Mouse (Mus musculus) cortical plate, adult 2 months (tissue): ENCODE data around the gene Tmsb15l. TPM values are rescaled to one million over a fixed set of nuclear protein-coding genes. Genes with fewer than 3 reads are reported as not detected.

Experiments used
- H3K27ac ChIP-seq: fragments of 200-500 bp; 2 replicates; pipeline ENCODE4 v1.5.1; 2012; ENCODE audit warnings: low read length, control low read depth, inconsistent platforms; ENCODE audit not compliant: insufficient read depth
- H3K4me1 ChIP-seq: fragments of 200-500 bp; 2 replicates; pipeline ENCODE4 v1.6.1; 2011; ENCODE audit warnings: low read length; ENCODE audit not compliant: control insufficient read depth, insufficient read depth
- H3K4me3 ChIP-seq: fragments of 200-500 bp; 2 replicates; pipeline ENCODE4 v1.5.1; 2011; ENCODE audit warnings: mild to moderate bottlenecking, low read length, control low read depth; ENCODE audit not compliant: insufficient read depth
- CTCF ChIP-seq: fragments of 200-500 bp; IDR thresholded peaks from 2 replicates; pipeline ENCODE4 v1.5.1; 2011; ENCODE audit warnings: mild to moderate bottlenecking, control low read depth, low read length; ENCODE audit not compliant: insufficient read depth; ENCODE audit errors: extremely low read depth
- POLR2A ChIP-seq: fragments of 200-500 bp; IDR thresholded peaks from 2 replicates; pipeline ENCODE4 v1.6.1; 2011; ENCODE audit warnings: mild to moderate bottlenecking, low read length, control low read depth; ENCODE audit not compliant: insufficient read depth; ENCODE audit errors: extremely low read depth
- polyA plus RNA-seq: library from polyadenylated mRNA; depleted of rRNA; stranded (reverse); fragments of >200 nt; gene quantifications from 2 replicates; pipeline ENCODE4 v1.2.3, GENCODE M21; 2012; rRNA removed

Tmsb15l gene
- 6.3 and 6.8 TPM in 2 replicates for polyA plus RNA-seq

- Histone ChIP-seq H3K4me1 (no peaks in the 10 kb centered on the region), H3K4me3 (peak within 1 kb of the TSS; percentile 79), H3K27ac (no peak within 1 kb of the TSS)
- TF ChIP-seq CTCF (no peak), POLR2A (peak; percentile 59; the same call in 1 of the 2 replicates)
Measured at GRCm38 (mm10) chrX:136976424-136977084, at the start of gene Tmsb15l, which contains the start of gene Tmsb15b1. Tmsb15l (minus strand) TSS chrX:136976869. Tmsb15b1 (minus strand) TSS chrX:136976874.

DNA sequence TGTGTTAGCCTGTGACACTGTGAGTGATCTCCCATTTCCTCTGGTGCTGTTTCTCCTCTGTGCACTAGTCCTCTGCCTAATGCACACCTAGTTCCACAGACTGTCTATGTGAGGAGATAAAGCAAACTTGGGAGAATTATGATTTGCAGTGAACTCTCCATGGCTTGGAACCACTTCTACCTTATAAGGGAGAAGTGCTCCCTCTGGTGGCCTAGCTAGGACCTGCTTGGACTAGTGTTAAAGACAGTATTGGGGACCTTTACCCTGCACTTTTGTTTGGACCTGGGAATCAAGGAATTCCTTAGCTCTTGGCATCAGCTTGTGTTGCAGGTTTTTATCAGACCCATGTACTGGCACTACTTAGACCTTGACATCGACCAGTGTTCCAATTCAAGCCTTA is 42.6 kb upstream of the Tmsb15l start:
- TF ChIP-seq CTCF (peak; percentile 54; the same call in 1 of the 2 replicates), POLR2A (no peak)
- H3K27ac ChIP-seq: no peak overlapping the region

GRCm38 (mm10) chrX:137017668-137018067 is 41.0 kb upstream of the Tmsb15l start:
- TF ChIP-seq POLR2A (no peak), CTCF (no peak)
- no peak overlapping the region for H3K27ac ChIP-seq
- no peaks in the 10 kb centered on the region for H3K4me1 ChIP-seq
- H3K4me3 ChIP-seq: no peak overlapping the region

More for the DNA sequence above, 42.6 kb upstream of the Tmsb15l start:
- Histone ChIP-seq H3K4me3 (no peak overlapping the region), H3K4me1 (no peaks in the 10 kb centered on the region)

DNA sequence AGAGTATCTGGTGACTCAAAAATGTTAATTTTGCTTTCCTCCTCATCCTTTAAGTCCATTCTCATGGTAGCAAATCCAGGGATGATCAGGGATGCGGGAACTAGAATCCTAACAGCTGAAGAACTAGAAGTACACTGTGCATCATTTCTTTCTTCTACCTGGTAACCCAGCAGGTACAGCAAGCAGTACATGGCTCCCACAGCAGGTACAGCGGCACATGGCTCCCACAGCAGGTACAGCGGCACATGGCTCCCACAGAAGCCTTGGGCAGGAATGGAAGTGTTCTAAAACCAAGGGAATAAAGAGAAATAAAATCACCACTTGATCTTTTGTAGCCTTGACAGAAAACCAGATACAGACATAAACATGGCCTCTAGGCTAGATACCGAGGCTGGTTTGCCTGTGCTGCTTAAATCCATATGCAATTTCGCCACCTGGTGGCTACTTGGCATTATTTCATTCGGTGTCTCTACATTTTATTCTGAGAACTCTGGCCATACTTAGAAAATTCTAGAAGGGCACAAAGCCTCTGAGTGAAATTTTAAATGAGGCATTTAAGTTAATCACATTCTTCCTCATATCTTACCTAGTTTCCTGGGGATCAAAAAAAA is 38.5 kb upstream of the Tmsb15l start:
- no peaks in the 10 kb centered on the region for H3K4me1 ChIP-seq
- TF ChIP-seq CTCF (peak; percentile 52; the same call in 1 of the 2 replicates), POLR2A (no peak)
- no peak overlapping the region for H3K4me3 ChIP-seq
- H3K27ac ChIP-seq: no peak overlapping the region

- Histone ChIP-seq H3K4me1 (no peaks in the 10 kb centered on the region), H3K27ac (no peak overlapping the region), H3K4me3 (no peak overlapping the region)
- no peak for TF ChIP-seq CTCF
- TF ChIP-seq POLR2A: no peak
Measured at GRCm38 (mm10) chrX:136996256-136996655, 19.6 kb upstream of the Tmsb15l start.

DNA sequence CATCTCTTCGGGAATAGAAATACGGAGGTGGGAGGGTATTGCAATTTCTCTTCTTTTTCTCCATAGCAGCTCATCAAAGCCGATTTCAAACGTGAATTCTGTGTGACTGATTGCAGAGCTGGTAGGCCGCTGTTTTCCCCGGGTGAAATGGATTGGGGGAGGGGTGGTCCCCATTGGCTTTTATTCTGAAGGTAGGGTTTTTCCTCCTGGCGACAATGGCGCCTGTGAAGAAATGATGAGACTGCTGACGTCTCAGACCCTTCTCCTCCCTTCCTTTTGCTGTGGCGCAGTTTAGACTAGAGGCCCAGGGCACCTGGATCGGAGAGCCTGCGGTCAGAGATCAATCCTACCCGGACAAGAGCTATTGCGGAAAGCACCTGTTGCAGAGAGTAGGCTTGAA is 17.0 kb upstream of the Tmsb15l start:
- Histone ChIP-seq H3K4me1 (no peaks in the 10 kb centered on the region), H3K27ac (peak overlapping the region; percentile 69), H3K4me3 (peak overlapping the region; percentile 92)
- TF ChIP-seq CTCF: no peak
- TF ChIP-seq POLR2A: 0 out of 2 replicates have a peak, but pooled peaks have one; percentile 19

GRCm38 (mm10) chrX:136992978-136993547 is 16.4 kb upstream of the Tmsb15l start, which contains the start of gene Zcchc18:
Zcchc18 (plus strand) TSS chrX:136993155.
- peak within 1 kb of the TSS; percentile 74 for H3K27ac ChIP-seq
- TF ChIP-seq POLR2A (peak; percentile 65), CTCF (no peak)
- H3K4me3 ChIP-seq: peak within 1 kb of the TSS; percentile 92
- no peaks in the 10 kb centered on the region for H3K4me1 ChIP-seq

GRCm38 (mm10) chrX:136992191-136992965 is 15.7 kb upstream of the Tmsb15l start:
- H3K4me1 ChIP-seq: no peaks in the 10 kb centered on the region
- H3K27ac ChIP-seq: peak overlapping the region; percentile 74
- H3K4me3 ChIP-seq: peak overlapping the region; percentile 92
- TF ChIP-seq POLR2A: no peak
- TF ChIP-seq CTCF: no peak

GRCm38 (mm10) chrX:136991274-136991673 is 14.6 kb upstream of the Tmsb15l start:
- Histone ChIP-seq H3K4me1 (no peaks in the 10 kb centered on the region), H3K27ac (no peak overlapping the region), H3K4me3 (no peak overlapping the region)
- TF ChIP-seq CTCF (no peak), POLR2A (no peak)
